Mouse (Mus musculus) hindbrain, embryonic 12.5 days (tissue): Measurements from ENCODE around the gene Evx2. TPM values are rescaled to one million over a fixed set of nuclear protein-coding genes. Genes with fewer than 3 reads are reported as not detected.

Experiments
- ATAC-seq: fragments of 200-750 bp; cut with Nextera tagmentation; 2 replicates; pipeline ENCODE4 v1.8.0; 2017; ENCODE audit warnings: moderate TSS enrichment; ENCODE audit not compliant: low FRiP score
- H3K27ac ChIP-seq: fragments of 300-500 bp; sonication (generic); 2 replicates; pipeline ENCODE4 v1.5.1; 2016; ENCODE audit warnings: mild to moderate bottlenecking
- H3K27me3 ChIP-seq: fragments of 300-500 bp; sonication (generic); 2 replicates; pipeline ENCODE4 v1.6.1; 2016; ENCODE audit warnings: mild to moderate bottlenecking
- H3K36me3 ChIP-seq: fragments of 300-500 bp; sonication (generic); 2 replicates; pipeline ENCODE4 v1.6.1; 2016; ENCODE audit warnings: mild to moderate bottlenecking
- H3K4me1 ChIP-seq: fragments of 300-500 bp; sonication (generic); 2 replicates; pipeline ENCODE4 v1.6.1; 2016
- H3K4me2 ChIP-seq: fragments of 300-500 bp; sonication (generic); replicated peaks from 2 replicates; pipeline ENCODE4 v1.6.1; 2016; ENCODE audit warnings: mild to moderate bottlenecking
- H3K4me3 ChIP-seq: fragments of 300-500 bp; sonication (generic); 2 replicates; pipeline ENCODE4 v1.5.1; 2016; ENCODE audit warnings: mild to moderate bottlenecking
- H3K9ac ChIP-seq: fragments of 300-500 bp; sonication (generic); 2 replicates; pipeline ENCODE4 v1.6.1; 2016; ENCODE audit warnings: mild to moderate bottlenecking, moderate library complexity
- H3K9me3 ChIP-seq: fragments of 300-500 bp; sonication (generic); replicated peaks from 2 replicates; pipeline ENCODE4 v1.6.1; 2016; ENCODE audit warnings: mild to moderate bottlenecking
- WGBS: fragments of 180-500 bp; shearing (Covaris S2); methylation state at CpG from one replicate; pipeline ENCODE4 v1.1.7; 2016; 5-methylcytosine and 5-hydroxymethylcytosine counted together
- polyA plus RNA-seq: library from polyadenylated mRNA; unstranded; fragments of >200 nt; fragmentation: Nextera tagmentation; extraction: Ambion mirVana; gene quantifications from 2 replicates; pipeline ENCODE4 v1.2.1, GENCODE M21; 2016

The Evx2 gene
- polyA plus RNA-seq, 1 experiment from 2014 or later = 2.7 TPM

GRCm38 (mm10) chr2:74655420-74655781 lies 4.0 kb downstream of the Evx2 start:
- no peaks in the 10 kb centered on the region for H3K36me3 ChIP-seq
- peak overlapping the region; percentile 38 for H3K4me3 ChIP-seq
- H3K27me3 ChIP-seq = peaks cover 77% of the 10 kb centered on the region
- under 1% methylated on average over 20 of the region's 47 CpGs for WGBS
- H3K4me2 ChIP-seq = peak overlapping the region; percentile 52
- peak overlapping the region; percentile 57 for H3K27ac ChIP-seq
- ATAC-seq = no peak
- H3K9me3 ChIP-seq = no peaks in the 10 kb centered on the region; the same call in 1 of the 2 replicates
- peak overlapping the region; percentile 55 for H3K9ac ChIP-seq
- H3K4me1 ChIP-seq = peaks cover 9% of the 10 kb centered on the region

DNA sequence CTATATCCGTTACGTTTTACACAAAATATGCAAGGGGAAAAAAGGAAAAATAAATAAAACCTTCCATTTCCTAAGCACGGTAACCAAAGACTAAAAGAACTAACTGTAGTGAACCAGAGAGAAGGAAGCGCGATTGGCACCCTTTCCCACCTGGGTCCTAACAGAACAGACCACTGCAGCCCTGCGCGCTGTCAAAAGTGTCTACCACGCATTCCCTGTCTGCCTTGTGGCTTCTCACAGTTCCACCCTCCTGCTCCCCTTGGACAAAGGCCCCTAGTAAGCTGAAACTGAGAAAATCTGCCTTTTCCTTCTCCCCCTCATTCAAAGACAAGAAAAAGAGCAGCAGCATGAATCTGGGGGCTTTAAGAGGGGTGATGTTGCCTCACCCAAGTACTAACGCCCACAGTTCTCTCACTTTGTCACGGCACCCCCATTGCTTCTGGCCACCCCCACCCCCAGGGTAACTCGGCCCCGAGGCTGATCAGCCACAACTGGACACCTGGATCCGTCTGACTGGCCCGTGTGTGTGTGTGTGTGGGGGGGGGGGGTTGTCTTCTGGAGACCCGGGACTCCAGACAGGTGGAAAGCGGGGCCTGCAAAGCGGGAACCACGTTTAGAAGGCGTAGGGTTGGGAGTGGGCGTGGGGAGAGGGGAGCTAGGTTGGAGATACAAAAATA lies 4.5 kb downstream of the Evx2 start:
- 4% methylated on average over 20 of the region's 20 CpGs for WGBS
- no peaks in the 10 kb centered on the region for H3K36me3 ChIP-seq
- peak overlapping the region; percentile 38 for H3K4me3 ChIP-seq
- peak overlapping the region; percentile 57 for H3K27ac ChIP-seq
- no peaks in the 10 kb centered on the region; the same call in 1 of the 2 replicates for H3K9me3 ChIP-seq
- peak overlapping the region; percentile 52 for H3K4me2 ChIP-seq
- no peak for ATAC-seq
- H3K4me1 ChIP-seq = peaks cover 9% of the 10 kb centered on the region
- H3K9ac ChIP-seq = peak overlapping the region; percentile 55; the same call in 1 of the 2 replicates
- H3K27me3 ChIP-seq = peaks cover 77% of the 10 kb centered on the region

- Histone ChIP-seq H3K27ac (no peak overlapping the region), H3K9ac (no peak overlapping the region), H3K9me3 (no peaks in the 10 kb centered on the region; the same call in 1 of the 2 replicates), H3K4me2 (peak overlapping the region; percentile 52; the same call in 1 of the 2 replicates), H3K4me1 (peaks cover 9% of the 10 kb centered on the region), H3K27me3 (peaks cover 81% of the 10 kb centered on the region), H3K36me3 (no peaks in the 10 kb centered on the region), H3K4me3 (no peak overlapping the region)
- 12% methylated on average over 17 of the region's 17 CpGs for WGBS
- no peak for ATAC-seq
Measured at GRCm38 (mm10) chr2:74653781-74654535, 5.4 kb downstream of the Evx2 start.

GRCm38 (mm10) chr2:74652996-74653340 lies 6.4 kb downstream of the Evx2 start:
- no peaks in the 10 kb centered on the region for H3K36me3 ChIP-seq
- 36% methylated on average over 2 of the region's 2 CpGs for WGBS
- ATAC-seq = no peak

DNA sequence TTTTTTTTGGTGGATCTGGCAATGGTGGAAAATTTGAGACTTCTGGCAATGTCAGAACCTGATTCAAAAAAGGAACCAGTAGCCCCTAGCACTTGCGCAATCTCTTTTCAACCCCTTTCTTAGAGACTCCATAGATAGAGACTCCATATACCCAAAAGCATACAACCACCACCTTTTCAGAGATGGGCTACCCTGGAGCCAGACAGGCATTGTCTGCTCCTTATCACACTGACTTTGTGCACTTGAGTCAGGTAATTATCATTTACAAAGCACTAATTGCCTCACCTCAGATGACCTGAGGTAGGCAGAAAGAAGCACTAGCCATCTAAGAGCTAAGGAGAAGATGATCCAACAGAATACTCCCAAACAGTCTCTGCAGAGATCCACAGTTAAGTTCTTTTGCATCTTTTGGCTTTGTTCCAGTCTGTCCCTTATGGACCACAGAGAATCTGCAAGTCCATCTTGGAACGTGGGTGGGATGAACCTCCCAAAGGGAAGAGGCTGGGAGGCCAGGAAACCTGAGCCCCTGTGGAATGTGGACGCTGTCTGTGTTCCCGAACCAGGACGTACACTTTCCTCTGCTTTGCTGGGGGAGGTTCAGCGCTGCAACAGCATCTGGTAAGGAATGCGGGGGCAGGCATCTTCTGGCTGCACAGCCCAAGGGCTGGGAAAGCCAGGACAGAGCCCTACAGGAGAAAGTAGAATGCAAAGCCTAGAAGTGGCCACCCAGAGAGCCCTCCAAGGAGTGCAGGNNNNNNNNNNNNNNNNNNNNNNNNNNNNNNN lies 12.1 kb downstream of the Evx2 start:
- WGBS = 15% methylated on average over 7 of the region's 7 CpGs
- Histone ChIP-seq H3K27me3 (peaks cover 84% of the 10 kb centered on the region), H3K27ac (no peak overlapping the region), H3K4me2 (no peak overlapping the region), H3K9me3 (no peaks in the 10 kb centered on the region), H3K4me1 (0 out of 2 replicates have a peak, but pooled peaks cover 2% of the 10 kb centered on the region), H3K36me3 (no peaks in the 10 kb centered on the region), H3K4me3 (no peak overlapping the region), H3K9ac (no peak overlapping the region)
- ATAC-seq = no peak

More at GRCm38 (mm10) chr2:74652996-74653340, 6.4 kb downstream of the Evx2 start:
- Histone ChIP-seq H3K4me3 (no peak overlapping the region), H3K4me2 (no peak overlapping the region), H3K27me3 (peaks cover 82% of the 10 kb centered on the region), H3K27ac (no peak overlapping the region), H3K9me3 (no peaks in the 10 kb centered on the region; the same call in 1 of the 2 replicates), H3K9ac (no peak overlapping the region), H3K4me1 (peaks cover 11% of the 10 kb centered on the region)

DNA sequence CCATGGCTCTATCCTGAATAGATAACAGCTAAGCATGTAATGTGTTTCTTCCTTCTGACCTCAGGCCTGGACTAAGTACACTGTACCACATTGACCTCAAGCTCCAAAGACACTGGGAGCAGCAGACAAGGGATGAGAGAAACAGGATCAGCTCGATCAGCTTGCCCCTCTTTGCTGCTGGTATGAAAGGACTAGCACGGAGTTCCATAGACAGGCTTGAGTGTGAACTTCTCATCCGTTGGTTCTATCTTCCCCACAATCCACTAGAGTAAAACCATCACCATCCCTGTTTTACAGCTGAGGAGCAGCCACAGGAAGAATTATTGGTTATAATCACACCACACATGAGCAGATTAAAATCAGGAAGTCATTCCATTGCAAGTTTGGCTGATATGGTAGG lies 13.7 kb downstream of the Evx2 start:
- no peak overlapping the region for H3K27ac ChIP-seq
- H3K4me3 ChIP-seq = no peak overlapping the region
- WGBS = 79% methylated on average over 3 of the region's 3 CpGs
- peaks cover 73% of the 10 kb centered on the region for H3K27me3 ChIP-seq
- ATAC-seq = no peak
- H3K9ac ChIP-seq = no peak overlapping the region
- 0 out of 2 replicates have a peak, but pooled peaks cover 2% of the 10 kb centered on the region for H3K4me1 ChIP-seq
- H3K9me3 ChIP-seq = no peaks in the 10 kb centered on the region
- no peaks in the 10 kb centered on the region for H3K36me3 ChIP-seq
- no peak overlapping the region for H3K4me2 ChIP-seq

DNA sequence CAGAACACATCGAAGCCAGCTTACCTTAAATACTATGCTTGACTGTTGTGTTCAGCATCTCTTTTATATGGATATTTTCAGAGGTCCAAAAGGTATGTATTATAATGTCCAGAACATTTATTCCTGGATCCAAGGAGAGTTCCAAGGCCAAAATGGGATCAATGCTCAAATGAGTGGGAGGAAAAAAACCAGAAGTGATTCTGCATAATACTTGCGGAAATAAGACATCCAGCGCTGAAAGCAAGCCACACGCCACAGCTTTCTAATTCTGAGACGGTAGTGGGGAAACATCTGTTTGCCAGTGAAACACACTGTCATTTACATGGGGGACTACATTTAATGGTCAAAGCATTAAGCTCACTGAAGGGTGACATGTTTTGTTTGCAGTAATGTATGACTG lies 16.9 kb downstream of the Evx2 start:
- Histone ChIP-seq H3K9ac (no peak overlapping the region), H3K4me1 (no peaks in the 10 kb centered on the region), H3K4me2 (no peak overlapping the region), H3K9me3 (no peaks in the 10 kb centered on the region), H3K27ac (no peak overlapping the region), H3K27me3 (peaks cover 42% of the 10 kb centered on the region), H3K36me3 (no peaks in the 10 kb centered on the region), H3K4me3 (no peak overlapping the region)
- no peak for ATAC-seq
- WGBS = 64% methylated on average over 5 of the region's 5 CpGs

DNA sequence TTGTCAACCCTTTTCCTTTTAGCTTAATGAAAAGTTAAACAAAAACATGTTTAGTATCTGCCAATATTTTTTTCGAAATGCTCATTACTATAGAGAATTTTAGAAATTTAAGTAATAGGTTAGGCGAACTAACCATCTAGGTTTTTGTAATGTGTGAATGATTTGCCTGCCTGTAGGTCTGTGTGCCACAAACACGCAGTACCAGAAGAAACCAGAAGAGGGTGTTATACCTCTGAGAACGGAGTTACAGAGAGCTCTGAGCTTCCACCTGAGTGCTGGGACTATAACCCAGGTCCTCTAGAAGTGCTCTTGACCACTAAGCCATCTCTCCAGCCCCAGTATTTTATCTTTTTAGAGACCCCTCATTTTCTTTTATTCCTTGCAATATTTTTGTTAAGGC lies 23.9 kb downstream of the Evx2 start:
- no peak overlapping the region for H3K9ac ChIP-seq
- H3K4me2 ChIP-seq = no peak overlapping the region
- ATAC-seq = no peak
- no peak overlapping the region for H3K27ac ChIP-seq
- H3K4me3 ChIP-seq = no peak overlapping the region
- no peaks in the 10 kb centered on the region for H3K36me3 ChIP-seq
- no peaks in the 10 kb centered on the region for H3K27me3 ChIP-seq
- H3K4me1 ChIP-seq = no peaks in the 10 kb centered on the region
- no peaks in the 10 kb centered on the region for H3K9me3 ChIP-seq
- 67% methylated on average over 4 of the region's 4 CpGs for WGBS

DNA sequence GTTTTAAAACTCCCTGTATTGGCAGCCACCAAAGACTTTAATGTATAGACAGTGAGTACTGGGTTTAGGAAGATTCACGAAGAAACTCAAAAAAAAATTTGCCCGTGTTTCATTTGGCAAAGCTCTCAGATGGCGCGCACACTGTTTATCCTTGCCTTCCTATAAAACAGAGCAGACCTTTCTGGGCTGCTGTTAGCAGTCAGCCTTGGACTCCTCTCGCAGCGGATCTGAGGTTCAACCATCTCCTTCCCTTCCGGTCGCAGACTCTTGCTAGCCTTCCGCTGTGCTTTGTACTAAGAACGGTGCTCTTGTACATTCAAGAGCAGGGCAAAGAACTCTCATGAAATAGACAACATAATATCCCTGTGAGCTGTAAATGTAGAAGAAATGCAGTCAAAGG lies 39.0 kb downstream of the Evx2 start:
- Histone ChIP-seq H3K4me3 (no peak overlapping the region), H3K27me3 (no peaks in the 10 kb centered on the region), H3K36me3 (no peaks in the 10 kb centered on the region), H3K9me3 (no peaks in the 10 kb centered on the region), H3K27ac (no peak overlapping the region), H3K4me1 (no peaks in the 10 kb centered on the region), H3K4me2 (no peak overlapping the region), H3K9ac (no peak overlapping the region)
- no peak for ATAC-seq
- 86% methylated on average over 10 of the region's 10 CpGs for WGBS

DNA sequence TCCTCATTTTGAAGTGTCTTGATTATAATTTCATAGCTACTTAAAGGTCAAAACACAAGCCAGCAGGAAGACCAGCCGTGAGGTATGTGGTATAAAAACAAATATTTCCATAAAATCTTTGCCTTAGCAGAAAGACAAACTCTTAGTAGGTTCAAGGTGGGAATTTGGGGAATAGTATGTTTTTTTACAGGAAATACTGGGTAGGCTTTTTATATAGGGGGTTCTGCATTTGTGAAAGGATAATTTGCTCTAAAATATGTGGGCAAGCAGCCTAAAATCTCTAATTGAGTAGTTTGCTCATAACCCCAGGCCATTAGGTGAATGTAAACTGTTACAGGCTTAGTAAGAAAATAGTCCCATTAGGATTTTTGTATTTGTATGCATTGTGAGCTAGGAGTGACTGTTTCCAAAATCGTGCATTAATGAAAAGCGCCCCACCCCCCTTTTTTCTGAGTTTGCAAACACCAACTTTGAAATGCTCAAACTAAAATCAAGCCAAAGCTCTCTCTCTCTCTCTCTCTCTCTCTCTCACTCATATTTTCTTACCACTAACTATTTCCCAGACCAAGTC lies 39.6 kb downstream of the Evx2 start:
- no peak overlapping the region for H3K4me3 ChIP-seq
- H3K4me2 ChIP-seq = no peak overlapping the region
- H3K4me1 ChIP-seq = no peaks in the 10 kb centered on the region
- no peaks in the 10 kb centered on the region for H3K9me3 ChIP-seq
- ATAC-seq = no peak
- no peaks in the 10 kb centered on the region for H3K27me3 ChIP-seq
- H3K9ac ChIP-seq = no peak overlapping the region
- 86% methylated on average over 3 of the region's 3 CpGs for WGBS
- no peak overlapping the region for H3K27ac ChIP-seq
- H3K36me3 ChIP-seq = no peaks in the 10 kb centered on the region

DNA sequence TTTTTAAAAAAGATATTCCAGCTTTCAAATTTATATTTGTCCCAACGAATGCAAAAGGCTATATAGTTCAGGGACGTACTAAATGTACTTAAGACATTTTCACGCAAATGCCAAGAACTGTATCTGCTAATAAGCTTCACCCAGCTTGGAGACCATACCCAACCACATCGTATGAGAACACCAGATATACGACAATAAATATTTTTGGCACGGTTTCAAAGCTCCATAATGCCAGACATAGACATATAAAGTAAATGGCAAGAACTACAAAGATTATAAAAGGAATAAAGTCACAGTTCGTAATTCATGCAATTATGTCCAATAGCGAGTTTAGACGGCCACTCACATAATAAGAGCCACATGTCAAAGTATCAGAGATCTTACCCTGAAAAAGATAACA lies 41.7 kb downstream of the Evx2 start:
- no peaks in the 10 kb centered on the region for H3K36me3 ChIP-seq
- 86% methylated on average over 9 of the region's 9 CpGs for WGBS
- no peak overlapping the region for H3K4me3 ChIP-seq
- ATAC-seq = no peak
- no peaks in the 10 kb centered on the region for H3K27me3 ChIP-seq
- H3K4me2 ChIP-seq = no peak overlapping the region
- H3K9ac ChIP-seq = no peak overlapping the region
- H3K27ac ChIP-seq = no peak overlapping the region
- H3K9me3 ChIP-seq = no peaks in the 10 kb centered on the region
- no peaks in the 10 kb centered on the region for H3K4me1 ChIP-seq

- Histone ChIP-seq H3K27me3 (no peaks in the 10 kb centered on the region), H3K9me3 (no peaks in the 10 kb centered on the region), H3K27ac (no peak overlapping the region), H3K4me1 (no peaks in the 10 kb centered on the region), H3K36me3 (no peaks in the 10 kb centered on the region), H3K4me2 (no peak overlapping the region), H3K4me3 (no peak overlapping the region), H3K9ac (no peak overlapping the region)
- no peak for ATAC-seq
- 80% methylated on average over 4 of the region's 4 CpGs for WGBS
Measured at GRCm38 (mm10) chr2:74611406-74611805, 48.0 kb downstream of the Evx2 start.
